Mouse (Mus musculus) G1E (cell line): ENCODE data around the gene Rpl10a. TPM values are rescaled to one million over a fixed set of nuclear protein-coding genes. Genes with fewer than 3 reads are reported as not detected.
A peak's percentile ranks its signal among the peaks of the same experiment; 100 is the strongest.
"Not testable (repeated sequence)": the region's sequence is repeated elsewhere in the genome, so short reads cannot be mapped to it uniquely, and the experiment has no call there.

Experiments
- ATAC-seq: 2 replicates; pipeline ENCODE4 v1.8.0; 2016; ENCODE audit warnings: mild to moderate bottlenecking; ENCODE audit not compliant: insufficient number of reproducible peaks, poor library complexity, low FRiP score, severe bottlenecking; ENCODE audit errors: extremely low read depth
- DNase-seq: peaks from one replicate; pipeline ENCODE4 v3.0.0; 2012; ENCODE audit warnings: low spot score
- H3K27me3 ChIP-seq: 2 replicates; pipeline ENCODE4 v1.6.1; 2012; ENCODE audit warnings: mild to moderate bottlenecking, low read length, inconsistent platforms; ENCODE audit not compliant: insufficient read depth
- H3K36me3 ChIP-seq: replicated peaks from 2 replicates; pipeline ENCODE3; 2012; ENCODE audit warnings: mild to moderate bottlenecking, inconsistent platforms
- H3K4me1 ChIP-seq: 2 replicates; pipeline ENCODE4 v1.6.1; 2012; ENCODE audit warnings: low read depth, low read length, inconsistent platforms, mixed read lengths; ENCODE audit not compliant: insufficient read depth
- H3K4me3 ChIP-seq: 2 replicates; pipeline ENCODE4 v1.5.1; 2012; ENCODE audit warnings: low read depth, mild to moderate bottlenecking, inconsistent platforms, low read length, moderate library complexity, mixed read lengths
- H3K9me3 ChIP-seq: replicated peaks from 2 replicates; pipeline ENCODE4 v1.6.1; 2012; ENCODE audit warnings: inconsistent platforms
- CTCF ChIP-seq: IDR thresholded peaks from 2 replicates; pipeline ENCODE4 v1.5.1; 2012; ENCODE audit warnings: low read depth, low read length, inconsistent platforms, mixed read lengths
- GATA1 ChIP-seq: IDR thresholded peaks from 2 replicates; pipeline ENCODE4 v1.6.1; 2012; ENCODE audit warnings: borderline replicate concordance, low read length, inconsistent platforms, mixed read lengths
- GATA2 ChIP-seq: IDR thresholded peaks from 2 replicates; pipeline ENCODE4 v1.6.1; 2012; ENCODE audit warnings: low read depth, low read length, inconsistent platforms, borderline replicate concordance
- POLR2AphosphoS5 ChIP-seq: IDR thresholded peaks from 2 replicates; pipeline ENCODE4 v1.6.1; 2012; ENCODE audit warnings: low read depth, low read length, inconsistent platforms; ENCODE audit not compliant: insufficient replicate concordance
- TAL1 ChIP-seq: conservative IDR thresholded peaks from 2 replicates; pipeline ENCODE4 v1.6.1; 2012; ENCODE audit warnings: low read depth, low read length, inconsistent platforms, mixed read lengths
- polyA plus RNA-seq: library from polyadenylated mRNA; stranded (reverse); fragments of >175 nt; gene quantifications from 2 replicates; pipeline ENCODE4 v1.2.3, GENCODE M21; 2012
- total RNA-seq, 2 experiments: library from RNA; stranded (forward) in 1 of 2; stranded (reverse) in 1 of 2; fragments of 200-1000 nt in 1 of 2; fragments of >200 nt in 1 of 2; fragmentation: Nextera tagmentation in 1 of 2; gene quantifications; 2 replicates each; pipeline ENCODE4 v1.2.3; 2014 to 2017

Rpl10a gene
- total and polyA plus RNA-seq, 3 experiments = 987 to 8,433 (median 2,842) TPM

- ATAC-seq (peak; percentile 50), DNase-seq (no peak)
- no peaks in the 10 kb centered on the region for H3K9me3 ChIP-seq
- no peaks in the 10 kb centered on the region for H3K27me3 ChIP-seq
- TF ChIP-seq TAL1 = peak; percentile 63
- no peak for TF ChIP-seq CTCF
- H3K4me1 ChIP-seq = peaks cover 52% of the 10 kb centered on the region
- peak overlapping the region; percentile 58; the same call in 1 of the 2 replicates for H3K4me3 ChIP-seq
- peaks cover 79% of the 10 kb centered on the region for H3K36me3 ChIP-seq
Observed at GRCm38 (mm10) chr17:28317725-28318124, 10.5 kb upstream of the Rpl10a start.

DNA sequence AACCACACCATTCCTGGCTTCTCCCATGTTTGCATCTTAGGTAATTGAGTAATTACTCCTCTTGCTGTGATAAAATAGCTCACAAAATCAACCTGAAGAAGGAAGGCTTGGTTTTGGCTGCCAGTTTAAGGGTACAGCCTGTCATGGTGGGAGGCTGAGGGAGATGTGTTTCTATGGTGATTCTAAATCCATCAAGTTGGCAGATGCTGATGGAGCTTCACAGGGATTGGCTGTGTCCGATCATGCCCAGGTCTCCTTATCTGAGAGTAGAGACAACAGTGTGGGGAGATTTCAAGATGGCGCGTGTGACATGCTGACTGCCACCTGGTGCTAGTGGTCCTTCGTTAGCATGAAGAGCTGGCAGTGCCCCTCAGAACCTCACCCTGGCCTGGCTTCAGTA, 6.6 kb upstream of the Rpl10a start:
- H3K27me3 ChIP-seq = no peaks in the 10 kb centered on the region
- H3K4me3 ChIP-seq = no peak overlapping the region
- H3K4me1 ChIP-seq = peaks cover 31% of the 10 kb centered on the region
- H3K9me3 ChIP-seq = peaks cover 8% of the 10 kb centered on the region
- no peak for ATAC-seq
- TF ChIP-seq GATA1 (no peak), GATA2 (no peak), TAL1 (no peak), POLR2AphosphoS5 (no peak), CTCF (no peak)
- peaks cover 98% of the 10 kb centered on the region for H3K36me3 ChIP-seq
- no peak for DNase-seq

- H3K36me3 ChIP-seq = peaks cover 95% of the 10 kb centered on the region
- peaks cover 26% of the 10 kb centered on the region for H3K4me1 ChIP-seq
- DNase-seq (no peak), ATAC-seq (no peak)
- no peaks in the 10 kb centered on the region for H3K27me3 ChIP-seq
- H3K9me3 ChIP-seq = peaks cover 8% of the 10 kb centered on the region
- H3K4me3 ChIP-seq = no peak overlapping the region; the same call in 1 of the 2 replicates
- TF ChIP-seq CTCF (no peak), TAL1 (no peak), POLR2AphosphoS5 (no peak), GATA1 (no peak), GATA2 (no peak)
Observed at GRCm38 (mm10) chr17:28323786-28324185, 4.5 kb upstream of the Rpl10a start.

- H3K9me3 ChIP-seq, H3K4me3 ChIP-seq, ATAC-seq, DNase-seq, H3K27me3 ChIP-seq: not testable (repeated sequence)
- Histone ChIP-seq H3K36me3 (peaks cover 95% of the 10 kb centered on the region), H3K4me1 (peaks cover 22% of the 10 kb centered on the region)
Observed at GRCm38 (mm10) chr17:28324416-28324815, 3.9 kb upstream of the Rpl10a start.

DNA sequence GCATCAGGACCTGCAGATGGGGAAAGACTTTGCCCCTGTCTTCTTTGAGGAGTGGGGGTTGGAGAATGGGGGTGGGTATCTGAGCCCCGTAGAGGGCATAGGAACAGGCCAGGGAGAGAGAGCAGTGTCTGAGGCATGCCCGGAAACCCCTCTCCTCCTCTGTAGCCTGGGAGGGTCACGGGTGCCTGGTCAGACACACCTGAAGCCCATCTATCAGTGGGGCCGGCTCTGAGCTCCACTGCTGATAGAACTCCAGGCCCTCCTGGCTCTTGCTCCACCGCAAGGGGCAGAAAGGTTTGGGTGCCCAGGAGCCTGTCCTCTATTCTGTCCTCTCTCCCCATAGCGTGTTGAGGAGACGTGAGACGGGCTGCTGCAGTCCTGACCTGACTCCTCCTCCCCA, 2.5 kb upstream of the Rpl10a start:
- Histone ChIP-seq H3K4me1 (peaks cover 28% of the 10 kb centered on the region), H3K36me3 (peaks cover 96% of the 10 kb centered on the region), H3K27me3 (no peaks in the 10 kb centered on the region), H3K9me3 (peaks cover 8% of the 10 kb centered on the region), H3K4me3 (no peak overlapping the region)
- no peak for DNase-seq
- no peak for ATAC-seq
- TF ChIP-seq GATA2 (no peak), POLR2AphosphoS5 (no peak), CTCF (no peak)

DNA sequence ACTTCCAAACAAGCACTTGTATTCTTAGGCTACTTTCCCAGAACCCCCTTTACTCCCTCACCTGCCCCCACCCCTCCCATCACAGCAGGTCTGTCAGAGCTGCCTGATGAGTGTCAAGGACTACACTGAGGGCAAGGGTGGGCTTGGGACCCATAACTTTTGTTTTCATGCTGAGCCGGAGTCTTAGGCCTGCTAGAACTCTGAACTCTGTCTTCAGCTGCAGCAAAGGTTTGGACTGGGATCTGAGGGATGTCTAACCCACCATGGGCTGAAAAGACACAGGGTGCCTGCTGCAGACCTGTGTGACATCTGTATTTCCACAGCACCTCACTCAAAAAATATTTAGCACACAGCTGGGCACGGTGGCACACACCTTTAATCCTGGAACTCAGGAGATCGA, 1.3 kb upstream of the Rpl10a start:
- no peak for DNase-seq
- no peaks in the 10 kb centered on the region for H3K27me3 ChIP-seq
- peaks cover 95% of the 10 kb centered on the region for H3K36me3 ChIP-seq
- no peak for TF ChIP-seq CTCF
- no peak for TF ChIP-seq GATA1
- TF ChIP-seq POLR2AphosphoS5 = no peak
- no peak for TF ChIP-seq GATA2
- no peak for TF ChIP-seq TAL1
- H3K4me1 ChIP-seq = peaks cover 37% of the 10 kb centered on the region
- H3K4me3 ChIP-seq = no peak overlapping the region
- ATAC-seq = no peak
- peaks cover 8% of the 10 kb centered on the region for H3K9me3 ChIP-seq

- no peaks in the 10 kb centered on the region for H3K27me3 ChIP-seq
- H3K9me3 ChIP-seq = peaks cover 8% of the 10 kb centered on the region
- peak overlapping the region; percentile 98 for H3K4me3 ChIP-seq
- H3K36me3 ChIP-seq = peaks cover 95% of the 10 kb centered on the region
- DNase-seq (no peak), ATAC-seq (no peak)
- no peak for TF ChIP-seq TAL1
- TF ChIP-seq GATA1 = no peak
- no peak for TF ChIP-seq CTCF
- TF ChIP-seq POLR2AphosphoS5 = no peak
- peaks cover 43% of the 10 kb centered on the region for H3K4me1 ChIP-seq
Observed at GRCm38 (mm10) chr17:28327673-28328325, 472 bp upstream of the Rpl10a start.
